Mouse (Mus musculus): ENCODE results near the gene Phf5a. TPM values are rescaled to one million over a fixed set of nuclear protein-coding genes. Genes with fewer than 3 reads are reported as not detected.
"Not testable (repeated sequence)": the region's sequence is repeated elsewhere in the genome, so short reads cannot be mapped to it uniquely, and the experiment has no call there.

The Phf5a gene
- total RNA-seq (2015) (123 and 128 TPM in 2 replicates), total RNA-seq (2017) (83.2 and 110 TPM in 2 replicates)

DNA sequence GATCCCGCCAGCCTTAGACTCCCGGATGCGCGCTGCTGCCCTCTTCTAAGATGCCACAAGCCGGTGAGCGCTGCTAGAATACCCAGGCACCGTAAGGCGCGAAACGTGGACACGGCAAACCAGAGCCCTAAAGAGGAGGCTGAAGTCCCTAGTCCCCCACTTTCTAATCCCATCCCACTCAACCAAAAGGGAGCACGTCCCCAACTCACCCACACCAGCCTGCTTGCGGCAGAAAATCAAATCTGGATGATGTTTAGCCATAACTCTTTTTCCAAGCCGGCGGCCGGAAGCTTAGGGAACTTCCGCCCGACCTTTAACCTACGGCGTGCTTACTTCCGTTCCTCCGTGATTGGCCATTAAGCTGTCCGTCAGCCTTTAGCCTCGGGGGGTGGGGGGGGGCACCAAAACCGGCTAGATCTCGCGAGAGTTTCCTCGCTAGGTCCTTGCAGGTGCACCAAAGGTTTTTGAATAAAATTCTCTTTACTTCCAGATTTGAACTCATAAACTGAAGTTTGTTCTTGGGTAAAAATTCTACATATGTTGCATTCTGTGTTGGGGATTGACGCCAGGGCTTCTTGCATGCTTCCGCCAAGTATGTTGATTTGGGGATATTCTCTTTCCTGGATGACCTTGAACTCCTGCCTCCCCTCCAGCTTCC is at the start of gene Phf5a:
Gene Phf5a (minus strand): TSS at position 308 of the 658 bp plus-strand sequence.
- peak; percentile 86 for ATAC-seq (replicated peaks; ENCODE audit: poor library complexity)

DNA sequence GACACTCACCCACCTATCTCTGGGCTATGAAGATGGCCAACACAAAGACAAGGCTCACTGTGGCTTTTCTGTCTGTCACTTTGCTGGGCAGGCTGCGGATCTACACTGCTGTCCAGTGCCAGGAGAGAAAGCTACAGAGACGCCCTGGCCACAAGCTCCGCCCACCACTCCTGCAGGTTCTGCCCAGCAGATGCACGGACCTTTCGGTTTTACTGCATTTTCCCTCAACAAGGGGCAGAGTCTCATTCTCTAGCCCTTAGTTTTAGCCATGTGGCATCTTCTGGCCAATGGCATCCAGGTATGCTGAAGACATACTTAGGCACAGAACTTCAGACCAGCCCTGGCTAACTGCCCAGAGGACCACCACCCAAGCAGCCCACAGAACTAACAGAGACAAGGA is 49.5 kb upstream of the Phf5a start:
- ATAC-seq (replicated peaks; ENCODE audit: poor library complexity), result no peak

DNA sequence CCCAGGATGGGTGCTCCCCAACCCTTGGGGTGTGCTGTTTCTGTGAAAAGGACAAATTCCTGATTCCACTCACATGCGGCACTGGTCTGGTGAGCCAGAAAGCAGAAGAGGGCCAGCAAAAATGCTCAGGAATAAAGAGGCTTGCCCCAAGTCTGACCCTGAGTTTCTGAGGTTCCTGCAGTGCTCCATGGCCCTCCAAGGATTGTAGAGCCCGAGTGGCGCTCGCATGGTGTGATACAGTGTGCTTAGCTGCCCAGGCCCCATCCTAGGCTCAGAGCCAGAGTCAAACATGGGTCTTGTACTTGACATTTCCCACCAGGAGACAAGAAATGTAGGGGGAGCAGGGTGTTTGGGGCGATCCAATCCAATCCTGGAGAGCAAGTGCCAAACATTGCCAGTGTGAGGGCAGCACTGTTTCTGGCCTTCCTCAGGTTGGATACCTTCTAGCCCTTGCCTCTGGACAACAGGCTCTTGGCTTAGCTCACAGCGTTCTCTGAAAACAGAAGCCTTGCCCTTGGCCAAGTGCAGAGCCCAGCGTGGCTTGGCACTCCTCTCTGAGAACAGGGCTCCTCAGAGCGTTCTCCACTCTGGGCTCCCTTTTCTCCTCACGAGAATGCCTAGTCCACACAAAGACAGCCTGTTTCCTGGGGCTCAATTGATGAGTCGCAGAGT is 49.0 kb upstream of the Phf5a start:
- no peak for ATAC-seq (replicated peaks; ENCODE audit: poor library complexity)

DNA sequence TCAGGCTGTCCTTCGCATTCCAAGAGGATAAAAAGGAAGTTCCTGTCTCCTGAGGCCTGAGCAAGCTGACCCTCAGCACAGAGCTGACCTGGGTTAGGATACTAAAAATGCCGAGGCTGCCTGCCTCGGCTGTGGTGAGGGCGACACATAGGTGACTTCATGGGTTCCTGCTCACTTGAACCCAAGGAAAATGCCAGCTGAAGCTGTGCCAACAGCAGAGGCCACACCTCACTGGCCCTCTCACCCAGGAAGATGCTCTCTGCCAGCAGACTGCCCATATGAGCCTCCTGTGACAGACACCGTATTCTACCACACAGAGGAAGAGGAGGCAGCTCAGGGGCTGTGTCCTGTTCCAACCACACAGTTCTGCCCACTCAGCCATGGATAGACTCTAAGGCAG is 47.4 kb upstream of the Phf5a start:
- ATAC-seq (replicated peaks; ENCODE audit: poor library complexity), result no peak

DNA sequence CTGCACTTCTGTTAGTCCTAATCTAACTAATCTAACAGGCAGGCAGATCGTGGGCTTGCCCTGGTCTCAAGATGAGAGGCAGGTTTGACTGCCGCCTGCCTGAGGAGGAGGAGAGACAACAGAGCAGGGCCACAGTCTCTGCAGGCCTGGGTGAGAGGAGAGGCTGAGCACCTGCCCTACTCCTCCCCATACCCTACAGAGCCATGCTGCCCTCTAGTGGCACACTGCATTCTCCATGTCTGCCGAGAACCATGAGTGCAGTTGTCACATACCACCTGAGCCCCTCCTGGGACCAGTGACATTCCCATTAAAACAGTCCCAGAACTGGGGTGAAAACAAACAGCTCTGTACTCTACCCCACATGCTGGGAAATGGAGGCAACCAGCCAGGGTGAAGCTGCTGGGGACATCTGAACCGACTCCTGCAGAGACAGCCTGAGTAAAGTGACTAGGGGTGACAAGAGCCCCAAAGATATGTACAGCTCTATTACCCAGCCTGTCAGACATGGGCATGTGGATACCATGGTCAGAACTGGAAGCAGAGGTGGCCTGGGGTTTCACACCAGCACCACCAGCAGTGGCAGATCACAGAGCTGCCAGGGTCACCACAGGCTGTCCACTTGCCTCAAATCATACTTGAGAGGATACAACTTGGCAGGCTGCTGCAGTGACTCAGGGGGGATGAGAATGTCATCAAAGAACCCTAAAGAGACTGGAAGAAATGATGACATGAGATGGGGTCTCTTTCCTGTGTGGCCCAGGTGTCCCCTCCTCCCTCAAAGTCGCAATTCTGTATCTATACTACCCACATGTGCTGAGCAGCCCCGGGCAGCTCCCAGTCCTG is 46.1 kb upstream of the Phf5a start:
- peak; percentile 83 for ATAC-seq (replicated peaks; ENCODE audit: poor library complexity)

DNA sequence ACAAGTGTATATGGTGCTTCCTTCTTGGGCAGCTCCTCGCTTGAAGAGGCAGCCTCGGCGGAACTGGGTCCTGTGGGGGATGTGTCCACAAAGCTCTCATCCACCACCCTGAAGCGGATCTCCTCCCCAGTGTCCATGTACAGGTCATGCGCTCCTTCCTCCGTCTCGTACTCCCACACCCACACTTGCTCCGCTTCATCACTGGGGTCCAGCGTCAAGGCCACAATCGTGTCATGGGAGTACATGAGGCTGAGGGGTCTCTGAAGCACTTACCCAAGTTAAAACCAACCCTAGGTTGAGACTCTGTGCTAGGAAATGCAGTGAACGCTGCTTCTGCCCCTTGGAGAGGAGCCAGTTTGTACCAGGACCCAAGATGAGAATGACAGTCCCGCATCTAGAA is 45.5 kb upstream of the Phf5a start:
- ATAC-seq (replicated peaks; ENCODE audit: poor library complexity), result no peak

DNA sequence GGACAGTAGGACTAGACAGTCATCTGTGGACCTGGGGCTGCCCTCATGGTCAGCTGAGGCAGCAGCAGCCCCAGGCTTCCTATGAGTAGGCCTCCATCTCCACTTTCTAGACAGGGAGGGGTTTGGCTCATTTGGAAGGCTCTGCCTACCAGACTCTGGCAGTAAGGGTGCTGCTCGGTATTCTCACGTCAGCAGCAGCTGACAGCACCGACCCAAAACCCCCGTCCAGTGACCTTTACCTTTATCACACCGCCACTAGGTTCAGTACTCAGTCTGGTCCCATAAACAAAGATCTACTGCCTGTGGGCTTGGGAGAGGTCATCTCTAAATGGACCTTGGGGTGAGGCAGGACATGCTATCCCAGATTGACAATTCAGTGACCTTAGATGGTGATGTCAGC is 44.0 kb upstream of the Phf5a start:
- ATAC-seq (replicated peaks; ENCODE audit: poor library complexity), result no peak

DNA sequence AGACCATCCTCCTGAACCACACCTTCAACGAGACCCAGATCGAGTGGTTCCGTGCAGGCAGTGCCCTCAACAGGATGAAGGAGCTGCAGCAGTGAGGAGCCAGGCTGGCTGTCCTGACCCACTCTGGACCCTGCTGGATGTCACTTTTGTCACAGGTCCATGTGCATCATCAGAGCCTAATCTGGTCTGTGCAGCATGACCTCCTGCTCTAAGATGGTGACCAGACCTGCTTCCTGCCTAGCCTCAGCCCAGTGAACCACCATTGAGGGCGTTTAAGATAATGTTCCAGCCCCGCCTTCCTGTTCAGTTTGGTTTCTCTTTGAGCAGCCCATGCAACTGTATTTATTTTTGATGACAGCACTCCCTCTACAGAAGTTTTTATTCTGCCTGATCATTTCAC is 43.0 kb upstream of the Phf5a start:
- peak; percentile 71 for ATAC-seq (replicated peaks; ENCODE audit: poor library complexity)

DNA sequence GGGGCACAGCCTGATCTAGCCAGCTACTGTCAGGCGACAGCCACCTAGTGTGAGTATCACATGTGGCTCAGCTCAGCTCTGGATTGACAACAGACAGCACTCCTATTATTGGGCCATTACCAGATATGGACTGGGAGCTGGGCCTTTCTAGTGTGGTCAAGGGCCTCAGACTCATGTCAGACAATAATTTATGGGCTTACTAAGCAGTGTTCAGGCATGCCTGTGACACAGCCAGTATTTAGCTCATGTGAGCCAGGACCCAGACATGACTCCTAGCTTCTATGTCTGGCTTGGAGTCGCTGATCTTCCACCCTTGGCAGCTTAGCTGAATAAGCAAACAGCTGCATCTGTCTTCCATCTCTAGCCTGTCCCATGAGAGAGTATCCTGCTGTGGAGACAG is 40.8 kb upstream of the Phf5a start:
- no peak for ATAC-seq (replicated peaks; ENCODE audit: poor library complexity)

DNA sequence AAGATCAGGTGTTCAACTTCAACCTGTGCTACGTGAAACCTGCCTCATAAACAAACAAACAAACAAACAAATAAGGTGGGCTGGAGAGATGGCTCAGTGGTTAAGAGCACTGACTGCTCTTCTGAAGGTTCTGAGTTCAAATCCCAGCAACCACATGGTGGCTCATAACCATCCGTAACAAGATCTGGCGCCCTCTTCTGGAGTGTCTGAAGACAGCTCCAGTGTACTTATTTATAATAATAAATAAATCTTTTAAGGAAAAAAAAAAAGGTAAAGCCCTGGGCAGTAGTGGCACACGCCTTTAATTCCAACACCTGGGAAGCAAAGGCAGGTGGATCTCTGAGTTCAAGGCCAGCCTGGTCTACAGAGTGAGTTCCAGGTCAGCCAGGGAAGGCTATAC is 37.1 kb upstream of the Phf5a start:
- ATAC-seq (replicated peaks; ENCODE audit: poor library complexity), result not testable (repeated sequence)

DNA sequence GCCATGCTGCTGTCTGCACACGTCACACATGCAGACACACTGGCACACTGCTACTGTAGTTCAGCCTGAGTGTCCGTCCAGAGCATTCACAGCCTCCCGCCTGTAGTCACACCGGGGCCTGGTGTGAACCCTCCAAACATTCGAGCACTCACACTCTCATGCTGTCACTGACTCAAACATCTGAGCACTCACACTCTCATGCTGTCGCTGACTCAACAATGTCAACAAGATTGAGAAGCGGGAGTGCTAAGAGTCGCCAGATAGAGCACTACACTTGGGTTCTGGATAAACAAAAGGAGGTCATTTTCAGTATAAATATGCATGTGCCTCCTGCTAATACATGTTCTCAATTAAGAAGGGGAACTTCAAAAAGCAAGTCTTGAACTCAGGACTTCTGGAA is 36.2 kb upstream of the Phf5a start:
- no peak for ATAC-seq (replicated peaks; ENCODE audit: poor library complexity)

DNA sequence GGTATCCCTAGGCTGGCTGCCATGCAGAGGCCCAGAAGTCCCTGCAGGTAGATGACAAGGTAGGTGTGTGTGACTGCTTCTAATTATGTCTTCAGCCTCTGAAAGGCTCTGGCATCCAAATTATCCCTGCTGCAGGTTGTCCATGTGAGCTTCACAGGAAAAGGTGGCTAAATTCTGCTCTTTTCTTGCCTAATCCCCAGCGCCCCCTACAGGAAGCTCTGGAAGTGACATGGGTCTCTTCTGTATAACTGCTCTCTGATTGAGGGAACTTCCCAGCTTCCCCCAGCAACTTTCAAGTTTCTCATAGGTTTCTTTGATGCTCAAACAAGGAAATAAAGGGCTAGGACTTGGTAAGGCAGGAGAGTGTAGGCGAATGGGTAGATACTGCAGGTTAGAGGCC is 33.2 kb upstream of the Phf5a start:
- ATAC-seq (replicated peaks; ENCODE audit: poor library complexity), result peak; percentile 77

DNA sequence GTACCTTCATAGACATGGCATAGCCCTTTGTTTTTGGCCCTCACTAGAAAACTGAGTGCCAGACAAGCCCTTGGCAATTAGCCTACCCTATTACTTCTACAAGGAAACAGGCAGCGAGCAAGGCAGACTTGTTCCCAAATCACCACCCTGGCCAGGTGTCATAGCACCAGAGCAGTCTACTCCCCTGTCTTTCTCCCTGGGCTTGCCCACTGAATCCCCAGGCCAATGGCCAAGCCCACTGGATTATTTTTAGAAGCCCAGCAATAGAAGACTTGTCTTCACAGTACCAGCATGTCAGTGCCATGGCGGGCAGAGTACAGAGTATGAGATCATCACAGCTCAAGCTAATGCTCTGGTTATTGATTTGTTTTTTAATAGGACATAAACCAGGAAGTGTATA is 27.0 kb upstream of the Phf5a start:
- ATAC-seq (replicated peaks; ENCODE audit: poor library complexity), result no peak

DNA sequence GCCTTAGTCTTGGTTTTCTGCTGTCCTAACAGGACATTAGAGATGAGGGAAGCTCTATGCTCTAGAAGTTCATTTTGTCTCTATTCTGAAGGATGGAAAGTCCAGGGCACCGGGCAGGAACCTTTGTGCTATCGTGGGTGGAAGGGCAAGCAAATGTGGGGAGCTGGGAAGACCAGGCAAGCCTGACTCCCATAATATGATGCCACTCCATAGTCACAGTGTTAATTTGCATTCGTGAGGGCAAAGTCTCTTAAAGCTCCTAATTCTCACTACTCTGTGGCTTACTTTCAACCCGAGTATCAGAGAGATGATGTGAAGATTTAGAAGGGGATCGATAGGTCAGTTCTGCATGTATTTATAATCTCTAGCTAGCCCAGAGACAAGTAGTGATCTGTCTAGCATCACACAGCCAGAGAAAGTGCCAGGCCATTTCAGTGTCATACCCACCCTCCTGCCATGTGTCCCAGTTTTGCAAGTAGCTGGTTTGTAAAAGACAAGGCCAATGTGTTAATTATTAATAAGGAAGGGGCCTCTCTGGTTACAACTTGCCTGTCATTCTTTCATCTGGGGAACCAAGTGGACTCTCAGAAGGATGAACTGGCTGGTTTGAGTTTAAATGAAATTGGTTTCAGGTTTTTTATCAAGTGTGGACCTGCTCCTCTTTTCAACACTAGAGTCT is 26.0 kb upstream of the Phf5a start:
- ATAC-seq (replicated peaks; ENCODE audit: poor library complexity), result no peak

DNA sequence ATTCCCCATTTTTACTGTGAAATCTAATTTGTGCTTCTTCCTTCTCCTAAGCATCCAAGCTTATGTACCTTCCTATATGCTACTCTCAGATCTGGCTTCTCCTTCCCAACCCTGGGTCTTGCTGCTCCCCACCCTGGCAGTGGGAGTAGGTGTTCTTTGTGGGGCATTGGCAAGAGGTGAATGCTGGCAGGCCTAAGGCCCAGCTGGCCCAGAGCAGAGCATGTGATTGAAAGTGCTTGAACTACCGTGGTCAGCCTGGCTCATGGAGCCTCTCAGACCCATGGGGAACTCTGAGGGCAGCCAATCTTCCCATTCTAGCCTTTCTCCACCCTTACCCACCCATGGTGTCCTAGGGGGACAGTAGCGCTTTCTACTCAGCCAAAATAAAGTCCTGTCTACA is 24.7 kb upstream of the Phf5a start:
- ATAC-seq (replicated peaks; ENCODE audit: poor library complexity), result no peak

DNA sequence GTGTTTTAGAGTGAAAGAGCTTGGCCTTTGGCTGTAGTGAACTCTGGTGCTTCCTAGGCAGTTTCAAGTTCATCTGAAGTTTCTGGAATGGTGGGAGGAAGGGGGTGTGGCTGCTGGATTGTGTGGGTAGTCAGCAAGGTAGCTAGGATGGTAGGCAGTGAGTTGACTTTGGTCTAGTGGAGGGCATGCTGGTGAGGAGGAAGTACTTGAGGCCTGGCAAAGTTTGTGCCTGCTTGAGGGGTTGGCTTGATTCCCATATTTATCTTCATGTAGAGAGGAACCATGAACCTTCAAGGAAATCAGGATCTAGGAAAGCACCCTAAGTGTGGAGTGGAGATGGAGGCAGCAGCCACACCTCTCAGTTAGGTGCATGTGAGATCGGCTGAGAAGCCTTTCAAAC is 22.3 kb upstream of the Phf5a start:
- ATAC-seq (replicated peaks; ENCODE audit: poor library complexity), result no peak

DNA sequence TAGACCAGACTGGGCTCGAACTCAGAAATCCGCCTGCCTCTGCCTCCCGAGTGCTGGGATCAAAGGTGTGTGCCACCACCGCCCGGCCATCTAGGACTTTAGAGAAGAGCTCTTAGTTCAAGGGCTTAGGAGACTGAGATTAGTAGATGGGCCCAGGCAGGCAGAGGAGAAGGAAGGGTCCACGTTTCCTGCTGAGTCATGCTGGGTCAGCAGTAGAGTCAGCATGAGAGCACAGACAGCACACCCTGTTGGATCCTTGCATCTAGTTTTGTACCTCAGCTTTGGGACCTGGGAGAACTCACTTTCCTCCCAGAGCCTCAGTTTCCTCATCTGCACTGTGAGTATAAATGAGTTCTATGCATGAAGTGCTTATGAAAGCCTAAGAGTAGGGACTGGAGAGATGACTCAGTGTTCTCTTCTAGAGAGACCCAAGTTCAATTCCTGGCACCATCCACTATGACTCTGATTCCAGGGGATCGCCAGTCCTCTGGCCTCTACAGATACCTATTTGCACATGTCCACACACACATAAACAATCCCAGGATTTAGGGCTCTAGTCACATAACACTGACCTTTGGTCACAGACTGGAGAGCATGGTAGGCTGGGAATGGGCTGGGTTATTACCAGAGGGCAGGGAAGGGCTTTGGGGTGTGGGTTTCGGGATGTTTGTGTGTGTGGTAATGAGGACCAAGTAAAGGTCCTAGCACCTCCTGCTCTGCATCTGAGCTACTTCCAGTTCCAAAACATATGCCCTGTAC is 20.3 kb upstream of the Phf5a start:
- peak; percentile 34; the same call in 1 of the 2 replicates for ATAC-seq (replicated peaks; ENCODE audit: poor library complexity)

DNA sequence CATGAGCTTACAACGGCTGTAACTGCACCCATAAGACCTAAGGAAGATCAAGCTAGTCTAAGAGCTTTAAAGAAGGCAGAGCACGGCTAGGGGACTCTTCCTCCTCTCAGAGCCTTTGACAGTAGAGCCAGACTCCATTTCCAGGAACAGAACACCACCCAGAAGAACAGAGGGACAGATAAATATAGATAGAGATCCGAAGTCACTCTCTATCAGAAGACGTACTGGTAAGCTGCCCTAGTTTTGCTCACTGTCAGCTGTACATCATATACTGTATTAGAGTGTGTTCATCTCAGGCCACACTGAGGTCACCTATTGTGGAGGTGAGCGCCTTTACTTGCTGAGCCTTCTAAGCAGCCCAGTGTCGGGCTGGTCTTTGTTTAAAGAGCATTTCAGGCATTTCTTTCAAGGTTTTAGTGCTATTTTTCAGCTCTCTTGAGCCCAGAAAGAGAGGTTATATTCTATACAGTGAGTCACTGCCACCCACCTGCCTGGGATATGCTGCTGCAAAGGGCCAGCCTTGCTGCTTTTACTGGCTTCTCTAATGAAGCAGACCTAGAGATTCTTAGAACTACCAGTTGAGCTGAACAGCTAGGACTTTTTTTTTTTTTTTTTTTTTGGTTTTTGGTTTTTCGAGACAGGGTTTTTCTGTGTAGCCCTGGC is 19.6 kb upstream of the Phf5a start:
- no peak for ATAC-seq (replicated peaks; ENCODE audit: poor library complexity)

DNA sequence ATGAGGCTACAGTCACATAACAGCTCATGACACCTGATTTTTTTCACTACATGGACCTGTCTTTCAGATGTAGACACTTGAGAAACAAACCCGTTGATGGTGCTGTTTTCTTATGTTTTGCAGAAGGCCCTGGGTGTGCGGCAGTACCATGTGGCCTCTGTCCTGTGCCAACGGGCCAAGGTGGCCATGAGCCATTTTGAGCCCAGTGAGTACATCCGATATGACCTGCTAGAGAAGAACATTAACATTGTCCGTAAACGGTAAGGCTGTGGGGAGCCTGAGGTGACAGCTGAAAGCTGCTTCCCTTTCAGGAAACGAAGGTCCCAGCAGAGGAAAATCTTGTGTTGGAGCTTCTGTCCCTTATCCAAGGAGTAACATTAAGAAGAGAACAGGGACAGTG is 17.5 kb upstream of the Phf5a start:
- no peak for ATAC-seq (replicated peaks; ENCODE audit: poor library complexity)

All from megakaryocyte progenitor cell, adult 5-6 weeks (primary cell).